23 mouse cellular contexts compared by ENCODE assay signal in genomic region chrX:139799953-139800352, GRCm38 (mm10). TPM values are rescaled to one million over a fixed set of nuclear protein-coding genes. Genes with fewer than 3 reads are reported as not detected.
"Had no signal": no experiment of that assay in that cellular context is flagged by ENCODE, and none has a peak within 500 bp of the region (broad histone marks: within the 10 kb centered on the region; RNA-seq: fewer than 3 reads in every experiment).

No protein-coding gene starts in this region.

- H3K4me1 ChIP-seq: lung, embryonic 15.5 days; megakaryocyte, embryonic 14.5 days; midbrain, embryonic 13.5 days; midbrain, embryonic 15.5 days; neural tube, embryonic 12.5 days; stomach, embryonic 15.5 days had no signal

- H3K27me3 ChIP-seq: lung, embryonic 15.5 days; stomach, embryonic 15.5 days had no signal

- H3K9me3 ChIP-seq: lung, embryonic 15.5 days; midbrain, embryonic 13.5 days; midbrain, embryonic 15.5 days; neural tube, embryonic 12.5 days; stomach, embryonic 15.5 days had no signal

- H3K27ac ChIP-seq: lung, embryonic 15.5 days; macrophage; midbrain, embryonic 13.5 days; midbrain, embryonic 15.5 days; neural tube, embryonic 12.5 days; stomach, embryonic 15.5 days; stomach, postnatal 0 days had no signal

- ATAC-seq: lung, postnatal 0 days; midbrain, embryonic 13.5 days; midbrain, embryonic 15.5 days had no signal

- DNase-seq: lung, adult 2 months; right cerebral cortex, postnatal 14 days; thymus, adult 2 months; thymus, postnatal 25 days; thymus, postnatal 4 days had no signal

- H3K4me3 ChIP-seq: lung, embryonic 15.5 days; megakaryocyte, embryonic 14.5 days; midbrain, embryonic 13.5 days; midbrain, embryonic 15.5 days; neural tube, embryonic 12.5 days; stomach, embryonic 15.5 days had no signal

- H3K36me3 ChIP-seq: lung, embryonic 15.5 days; midbrain, embryonic 13.5 days; midbrain, embryonic 15.5 days; neural tube, embryonic 12.5 days; stomach, embryonic 15.5 days had no signal

- H3K4me2 ChIP-seq: lung, embryonic 15.5 days; midbrain, embryonic 11.5 days; midbrain, embryonic 13.5 days; midbrain, embryonic 15.5 days; neural tube, embryonic 12.5 days; stomach, embryonic 15.5 days had no signal

- H3K9ac ChIP-seq: lung, embryonic 15.5 days; midbrain, embryonic 13.5 days; midbrain, embryonic 15.5 days; neural tube, embryonic 12.5 days; stomach, embryonic 15.5 days had no signal

RNA-seq across cellular contexts. Expression of gene Cldn2, which starts 0.7 kb away (rescaled TPM):
- total RNA-seq: megakaryocyte progenitor cell, adult 5-6 weeks; monocyte, adult 5-6 weeks; neutrophil, adult 5-6 weeks had no signal
- polyA plus RNA-seq: macrophage; neural tube, embryonic 14.5 days had no signal

RNA-seq across cellular contexts. Expression of gene Ripply1, which starts 17.8 kb away (rescaled TPM):
- total RNA-seq: megakaryocyte progenitor cell, adult 5-6 weeks; midbrain, postnatal 0 days; monocyte, adult 5-6 weeks; neutrophil, adult 5-6 weeks had no signal
- polyA plus RNA-seq: lung, embryonic 15.5 days; lung, postnatal 0 days; macrophage; midbrain, embryonic 15.5 days; midbrain, postnatal 0 days; neural tube, embryonic 12.5 days; neural tube, embryonic 14.5 days; spleen, adult 2 months; stomach, embryonic 15.5 days; stomach, postnatal 0 days; testis, adult 2 months; urinary bladder, adult 2 months had no signal
